Mouse (Mus musculus): Measurements from ENCODE around the gene 4930519G04Rik.
A peak's percentile ranks its signal among the peaks of the same experiment; 100 is the strongest.
"Not testable (repeated sequence)": the region's sequence is repeated elsewhere in the genome, so short reads cannot be mapped to it uniquely, and the experiment has no call there.

The 4930519G04Rik gene

DNA sequence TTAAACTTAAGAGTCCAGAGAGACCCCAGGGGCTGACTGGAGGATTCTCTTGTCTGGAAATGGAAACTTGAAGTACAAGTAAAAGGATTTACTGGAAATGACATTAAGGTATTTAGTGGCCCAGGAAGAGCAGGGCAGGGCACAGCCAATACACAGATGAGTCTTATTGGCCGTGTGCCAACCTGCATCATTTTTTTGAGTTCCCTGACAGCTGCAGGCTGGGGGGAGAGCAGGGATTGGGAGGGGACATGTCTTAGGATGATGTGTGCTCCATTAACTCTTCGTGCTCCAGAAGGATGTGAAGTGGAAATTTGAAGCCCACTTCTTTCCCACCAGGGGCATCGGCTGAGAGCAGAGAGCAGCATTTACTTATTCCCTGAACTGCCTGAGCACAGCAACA lies 11.3 kb upstream of the 4930519G04Rik start:
- not testable (repeated sequence) for DNase-seq (ENCODE audit: low spot score in 2 of 2)

DNA sequence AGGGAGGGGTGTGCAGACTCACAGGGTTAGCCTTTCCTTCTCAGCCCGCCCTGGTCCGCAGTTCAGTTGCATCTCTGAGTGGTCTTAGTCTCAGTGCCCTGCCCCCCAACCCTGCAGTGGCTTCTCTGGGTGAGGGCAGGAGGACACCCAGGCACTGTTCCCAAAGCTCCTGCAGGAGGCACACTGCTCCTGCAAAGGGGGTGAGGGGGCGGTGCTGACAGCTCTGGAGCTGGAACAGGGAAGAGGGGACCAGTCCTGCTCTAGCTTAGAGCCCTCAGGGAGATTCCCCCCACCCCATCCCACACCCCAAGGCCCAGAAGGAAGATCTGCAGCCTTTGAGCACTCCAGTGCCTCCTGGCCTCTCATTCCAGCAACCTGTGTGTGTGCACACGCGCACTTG lies 10.8 kb upstream of the 4930519G04Rik start:
- DNase-seq (ENCODE audit: low spot score in 2 of 2): no peak

DNA sequence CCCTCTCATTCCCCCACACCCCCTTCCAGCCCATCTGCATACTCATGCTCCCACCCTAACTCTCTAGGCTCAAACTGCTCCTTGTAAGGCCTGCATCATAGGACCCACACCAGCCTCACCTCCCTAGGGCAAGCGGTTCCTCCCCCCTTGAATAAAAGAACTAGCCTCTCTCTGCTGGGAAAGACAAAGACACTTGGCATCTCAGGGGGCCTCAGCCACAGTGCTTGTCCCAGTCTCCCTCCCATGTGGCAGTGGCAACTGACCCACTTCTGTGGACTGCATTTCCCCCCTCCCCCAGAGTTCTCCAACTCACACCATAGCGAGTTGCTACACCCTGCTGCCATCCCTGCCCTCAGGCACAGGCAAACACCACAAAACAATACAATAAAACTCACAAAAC lies 9.1 kb upstream of the 4930519G04Rik start:
- not testable (repeated sequence) for DNase-seq (ENCODE audit: low spot score in 2 of 2)

DNA sequence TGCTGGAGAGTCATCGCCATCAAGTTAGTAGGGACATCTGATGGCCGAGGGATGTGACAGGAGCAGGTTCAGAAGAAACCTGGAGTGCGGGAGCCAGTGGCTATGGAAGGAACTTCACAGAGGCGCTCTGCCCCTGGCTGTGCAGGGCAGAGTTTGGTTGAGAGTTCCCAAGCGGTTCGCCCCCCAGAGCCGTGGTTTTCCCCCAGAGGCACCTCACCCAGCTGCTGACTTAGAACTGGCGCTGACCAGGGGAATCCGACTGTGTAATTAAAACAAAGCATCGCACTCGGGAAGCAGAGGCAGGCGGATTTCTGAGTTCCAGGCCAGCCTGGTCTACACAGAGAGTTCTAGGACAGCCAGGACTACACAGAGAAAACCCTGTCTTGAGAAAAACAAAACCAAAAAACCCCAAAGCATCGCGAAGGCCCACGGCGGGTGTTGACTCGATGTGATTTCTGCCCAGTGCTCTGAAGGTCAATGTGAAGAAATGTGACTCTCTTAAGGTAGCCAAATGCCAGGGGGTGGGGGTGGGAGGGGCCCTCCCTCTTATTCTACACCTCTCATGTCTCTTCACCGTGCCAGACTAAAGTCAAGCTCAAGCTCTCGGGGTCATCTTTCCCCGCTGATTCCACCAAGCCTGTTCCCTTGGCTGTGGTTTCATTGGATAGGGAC lies 1.8 kb upstream of the 4930519G04Rik start:
- DNase-seq (ENCODE audit: low spot score in 2 of 2): no peak

DNA sequence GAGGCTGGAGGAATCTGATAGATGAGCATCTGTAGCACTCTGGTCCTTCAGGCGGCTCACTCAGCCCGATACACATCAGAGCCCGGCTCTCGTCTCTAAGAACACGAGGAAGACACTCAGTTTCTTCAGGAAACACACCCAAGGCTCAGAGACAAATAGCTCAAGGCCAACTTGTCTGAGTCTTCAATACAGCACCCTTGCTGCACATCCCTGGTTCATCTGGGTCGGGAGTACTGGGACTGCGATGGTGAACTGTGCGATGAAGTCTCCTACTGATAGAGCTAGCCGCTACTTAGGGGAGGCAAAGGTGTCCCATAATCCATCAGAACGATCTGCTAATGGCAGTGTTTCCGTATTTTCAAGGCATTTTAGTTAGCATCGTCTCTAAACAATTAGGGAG lies 5.1 kb downstream of the 4930519G04Rik start, which contains the start of gene Gm9936:
Gene Gm9936, minus strand, starts transcription at position 101 of the 400 bp plus-strand sequence.
- no peak for DNase-seq (ENCODE audit: low spot score in 2 of 2)

DNA sequence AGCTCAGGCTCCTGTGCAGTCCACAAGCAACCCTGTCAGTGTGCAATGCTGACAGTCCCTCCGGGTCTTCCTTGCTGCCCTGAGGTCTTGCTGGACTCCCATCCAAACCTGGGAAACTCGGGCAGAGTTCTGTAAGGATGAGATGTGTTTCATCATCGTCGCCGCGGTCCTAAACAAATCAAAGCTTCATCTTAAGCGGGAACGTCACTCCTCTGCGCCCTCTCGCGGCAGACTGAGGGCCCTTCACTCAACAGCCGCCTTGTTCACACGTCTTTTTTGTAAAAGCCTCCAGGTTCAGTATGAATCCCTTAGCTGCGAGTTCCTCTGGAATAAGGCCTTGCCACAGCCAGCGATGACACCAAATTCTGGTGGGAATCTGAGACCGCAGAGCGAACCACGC lies 5.8 kb downstream of the 4930519G04Rik start:
- peak; percentile 61 to 74 for DNase-seq (ENCODE audit: low spot score in 2 of 2)

DNA sequence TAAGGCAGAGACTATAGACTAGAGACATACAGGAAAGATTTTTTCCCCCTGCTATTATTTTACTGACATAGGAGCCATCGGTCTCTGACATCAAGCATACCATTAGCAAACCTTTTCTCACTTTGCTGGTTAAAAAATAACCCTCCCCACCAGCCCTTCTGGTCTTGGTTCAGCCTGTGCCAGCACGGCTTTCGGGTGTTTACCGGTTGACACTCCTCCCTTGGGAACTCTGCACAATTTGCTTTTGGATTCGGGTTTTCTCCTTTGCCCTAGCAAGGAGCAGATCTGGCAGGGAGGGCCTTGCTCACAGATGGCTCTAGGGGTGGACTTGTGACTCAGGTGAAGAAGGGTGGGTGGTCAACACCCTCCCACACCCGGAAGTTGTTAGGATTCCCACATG lies 8.3 kb downstream of the 4930519G04Rik start:
- DNase-seq (ENCODE audit: low spot score in 2 of 2): no peak

DNA sequence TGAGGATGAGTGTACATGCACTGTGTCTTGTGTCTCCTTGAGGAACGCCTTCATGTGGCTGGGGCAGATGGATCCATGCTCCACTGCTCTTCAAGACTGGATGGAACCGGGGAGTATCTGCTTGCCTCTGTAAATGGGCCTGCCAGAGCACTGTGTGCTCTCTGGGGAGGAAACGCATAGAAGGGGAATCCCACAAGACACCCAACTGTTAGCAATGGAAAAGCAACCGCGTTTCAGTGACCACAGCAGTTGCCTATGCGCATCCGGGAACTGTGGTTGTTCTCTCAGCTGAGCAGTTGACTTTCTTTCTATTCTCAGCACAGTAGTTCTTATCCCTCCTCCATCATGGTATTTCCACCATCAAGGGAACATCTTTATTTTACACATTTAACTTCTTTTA lies 11.3 kb downstream of the 4930519G04Rik start:
- no peak for DNase-seq (ENCODE audit: low spot score in 2 of 2)

DNA sequence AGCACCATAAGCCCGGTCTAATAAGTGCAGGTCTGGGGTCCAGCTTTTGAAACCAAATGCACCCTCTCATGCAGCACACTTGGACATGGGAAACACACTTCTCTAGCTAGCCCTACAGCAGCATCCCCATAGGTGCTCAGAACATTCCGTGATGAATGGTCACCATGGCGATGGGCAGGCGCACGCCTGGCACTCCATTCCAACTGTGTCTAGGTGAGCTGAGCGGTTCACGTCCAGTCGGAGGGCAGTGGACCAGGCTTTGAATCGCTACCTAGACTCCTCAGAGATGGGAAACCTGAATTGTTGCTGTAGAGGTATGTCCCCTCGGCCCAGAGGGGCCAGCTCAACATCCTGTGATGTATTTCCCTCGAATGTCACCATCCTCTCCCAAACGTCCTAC lies 11.8 kb downstream of the 4930519G04Rik start:
- no peak for DNase-seq (ENCODE audit: low spot score in 2 of 2)

DNA sequence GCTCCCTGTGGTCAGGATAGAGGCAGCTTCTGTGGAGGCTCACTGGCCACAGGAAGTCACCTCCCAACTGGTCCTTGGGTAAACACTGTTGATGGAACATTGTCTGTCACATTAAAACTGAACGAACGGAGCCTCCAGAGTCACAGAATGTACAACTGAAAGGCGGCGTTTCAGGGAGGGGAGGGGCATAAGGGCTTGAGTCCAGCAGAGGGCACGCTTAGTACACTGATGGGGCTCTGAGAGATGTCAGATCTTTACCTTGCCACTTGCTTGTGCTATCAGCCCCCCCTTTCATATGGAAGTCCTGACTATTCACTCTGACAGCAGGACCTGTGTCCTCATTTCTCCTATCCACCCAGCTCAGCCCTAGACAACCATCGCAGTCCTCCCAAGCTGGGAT lies 22.4 kb downstream of the 4930519G04Rik start:
- DNase-seq (ENCODE audit: low spot score in 2 of 2): no peak

DNA sequence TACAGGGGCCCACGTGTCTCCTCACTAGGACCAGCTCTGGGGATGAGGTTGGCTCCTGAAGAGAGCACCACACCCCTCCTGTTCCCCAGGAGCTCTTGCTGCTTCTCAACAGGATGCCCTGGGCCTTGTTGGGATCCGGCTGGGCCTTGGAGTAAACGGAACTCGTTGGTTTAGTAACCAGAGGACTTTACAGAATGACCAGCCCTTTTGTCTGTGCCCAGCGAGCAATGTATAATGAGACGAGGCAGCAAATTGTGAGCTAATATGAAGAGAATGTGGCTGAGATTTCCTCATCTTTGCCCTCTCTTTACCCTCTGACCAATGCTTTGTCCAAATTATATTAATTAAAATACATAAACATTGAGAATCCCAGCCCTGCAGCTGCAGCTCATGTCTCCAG lies 22.9 kb downstream of the 4930519G04Rik start:
- no peak for DNase-seq (ENCODE audit: low spot score in 2 of 2)

DNA sequence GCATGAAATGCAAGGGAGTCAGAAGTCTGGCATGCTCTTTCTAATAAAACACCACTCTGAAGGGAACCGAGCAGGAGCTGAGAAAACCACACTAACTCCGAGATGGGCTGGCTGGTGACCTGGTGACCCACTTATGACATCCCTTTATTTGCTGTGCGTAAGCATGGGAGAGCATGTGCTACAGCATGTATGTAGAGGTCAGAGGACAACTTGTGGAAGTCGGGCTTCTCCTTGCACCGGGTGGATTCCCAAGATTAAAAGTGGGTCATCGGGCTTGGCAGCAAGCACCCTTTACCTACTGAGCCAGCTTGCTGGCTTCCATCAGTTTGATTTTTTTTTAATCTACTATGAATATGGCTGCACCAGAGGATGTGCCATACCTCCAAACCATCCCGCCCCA lies 24.0 kb downstream of the 4930519G04Rik start:
- no peak for DNase-seq (ENCODE audit: low spot score in 2 of 2)

DNA sequence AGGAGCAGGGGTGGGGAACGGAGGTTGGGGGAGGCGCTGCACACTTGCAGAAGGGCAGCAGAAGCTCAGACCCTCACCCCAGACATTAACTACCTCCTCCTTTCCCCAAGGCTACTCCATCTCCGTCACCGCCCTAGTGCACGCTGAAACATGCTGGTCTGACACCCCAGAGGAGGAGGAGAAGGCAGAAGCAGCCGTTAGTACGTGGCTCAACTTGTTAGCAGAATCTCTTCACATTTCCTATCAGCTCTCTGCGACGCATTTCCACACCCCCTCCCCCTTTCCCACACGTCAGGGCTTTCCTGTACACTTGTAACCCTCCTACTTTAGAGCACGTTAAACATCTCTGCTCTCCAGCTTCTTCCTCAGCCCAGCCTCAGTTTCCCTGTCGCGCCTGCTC lies 25.9 kb downstream of the 4930519G04Rik start:
- DNase-seq (ENCODE audit: low spot score in 2 of 2): no peak

DNA sequence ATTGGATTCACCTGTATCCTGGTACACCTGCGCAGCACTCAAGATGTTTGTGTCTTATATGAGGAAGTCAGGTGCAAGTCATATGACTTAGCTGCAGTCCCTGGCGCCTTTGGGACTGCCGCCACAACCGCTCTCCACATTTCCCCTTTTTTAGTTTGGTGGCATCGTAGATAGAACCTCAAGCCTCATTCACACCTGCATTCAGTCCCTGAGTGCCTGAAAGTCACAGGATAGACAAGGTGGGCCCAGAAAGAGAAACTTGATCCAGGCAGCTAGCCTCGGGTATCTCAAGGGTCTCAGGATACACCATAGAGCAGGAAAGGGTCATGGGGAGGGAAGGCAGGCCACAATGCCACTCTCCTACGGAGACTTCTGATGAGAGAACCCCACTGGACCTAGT lies 28.9 kb downstream of the 4930519G04Rik start:
- not testable (repeated sequence) for DNase-seq (ENCODE audit: low spot score in 2 of 2)

DNA sequence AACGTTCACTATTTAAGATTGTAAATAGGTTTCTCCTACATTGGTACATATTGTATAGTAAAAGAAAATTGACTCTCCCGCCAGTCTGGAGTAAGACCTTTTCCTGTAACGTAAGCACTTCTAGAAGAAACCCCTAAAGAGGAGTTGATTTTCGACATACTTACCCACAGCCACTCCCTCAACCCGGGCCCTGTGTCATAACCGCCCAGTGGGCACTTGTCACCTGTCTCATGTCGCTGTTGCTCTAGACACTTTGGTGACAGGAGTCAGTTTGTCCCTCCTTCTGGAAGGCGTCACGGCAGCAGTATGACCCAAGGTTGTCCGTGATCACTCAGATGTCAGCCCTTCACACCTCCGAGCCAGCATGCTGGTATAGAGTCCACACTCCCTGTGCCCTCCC lies 29.6 kb downstream of the 4930519G04Rik start:
- DNase-seq (ENCODE audit: low spot score in 2 of 2): no peak

DNA sequence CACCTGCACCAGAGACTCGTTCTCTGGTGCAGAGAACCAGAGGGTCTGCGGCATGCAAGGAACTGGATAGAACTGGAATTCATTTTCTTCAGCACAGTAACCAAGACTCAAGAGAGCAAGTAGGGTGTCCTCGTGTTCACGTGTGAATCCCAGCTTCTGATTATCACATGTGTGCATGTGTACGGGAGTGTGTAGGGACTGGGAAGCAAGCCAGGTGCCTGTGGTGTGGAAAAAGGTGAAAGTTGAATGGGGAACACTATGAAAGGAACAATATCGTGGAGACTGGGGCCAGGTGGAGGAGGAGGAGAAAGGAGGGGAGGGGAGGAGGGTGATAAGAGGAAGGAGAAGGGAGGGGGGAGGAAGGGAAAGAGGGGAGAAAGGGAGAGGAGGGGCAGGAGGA lies 33.3 kb downstream of the 4930519G04Rik start:
- no peak for DNase-seq (ENCODE audit: low spot score in 2 of 2)

DNA sequence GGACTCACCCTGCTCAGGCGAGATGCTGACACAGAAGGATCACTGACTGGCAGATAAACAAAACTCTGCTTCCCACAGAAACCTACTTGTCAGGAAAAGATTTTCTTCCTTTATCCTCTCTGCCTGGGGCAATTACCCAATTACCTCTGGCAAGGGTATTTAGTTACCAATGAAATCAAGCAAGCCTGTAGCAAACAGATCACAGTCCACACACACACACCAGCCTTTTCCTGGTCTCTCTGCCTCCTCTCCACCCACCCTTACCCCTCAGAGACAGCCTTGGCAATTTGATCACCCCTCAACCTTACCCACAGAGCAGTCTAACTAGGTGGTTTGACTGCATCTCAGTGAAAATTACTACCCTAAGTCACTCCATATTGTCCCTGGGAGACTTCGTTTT lies 35.5 kb downstream of the 4930519G04Rik start:
- no peak for DNase-seq (ENCODE audit: low spot score in 2 of 2)

DNA sequence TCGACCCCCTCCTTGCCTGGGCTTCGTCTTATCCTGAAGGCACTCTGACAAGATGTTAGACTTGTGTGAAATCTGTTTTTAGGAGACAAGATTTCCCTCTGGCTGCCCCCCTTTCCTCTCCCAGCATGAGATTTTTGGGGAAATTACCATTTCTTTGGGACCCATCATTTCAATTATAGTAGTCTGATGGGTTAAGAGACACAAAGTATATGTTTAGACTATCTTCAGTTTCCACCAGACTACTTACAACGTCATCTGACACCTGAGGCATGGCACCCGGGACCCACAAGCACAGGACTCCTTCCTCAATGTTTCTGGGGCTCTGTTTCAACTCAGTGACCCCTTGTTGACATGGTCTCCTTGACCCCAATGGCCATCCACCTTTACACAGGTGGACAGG lies 42.1 kb downstream of the 4930519G04Rik start:
- no peak for DNase-seq (ENCODE audit: low spot score in 2 of 2)

DNA sequence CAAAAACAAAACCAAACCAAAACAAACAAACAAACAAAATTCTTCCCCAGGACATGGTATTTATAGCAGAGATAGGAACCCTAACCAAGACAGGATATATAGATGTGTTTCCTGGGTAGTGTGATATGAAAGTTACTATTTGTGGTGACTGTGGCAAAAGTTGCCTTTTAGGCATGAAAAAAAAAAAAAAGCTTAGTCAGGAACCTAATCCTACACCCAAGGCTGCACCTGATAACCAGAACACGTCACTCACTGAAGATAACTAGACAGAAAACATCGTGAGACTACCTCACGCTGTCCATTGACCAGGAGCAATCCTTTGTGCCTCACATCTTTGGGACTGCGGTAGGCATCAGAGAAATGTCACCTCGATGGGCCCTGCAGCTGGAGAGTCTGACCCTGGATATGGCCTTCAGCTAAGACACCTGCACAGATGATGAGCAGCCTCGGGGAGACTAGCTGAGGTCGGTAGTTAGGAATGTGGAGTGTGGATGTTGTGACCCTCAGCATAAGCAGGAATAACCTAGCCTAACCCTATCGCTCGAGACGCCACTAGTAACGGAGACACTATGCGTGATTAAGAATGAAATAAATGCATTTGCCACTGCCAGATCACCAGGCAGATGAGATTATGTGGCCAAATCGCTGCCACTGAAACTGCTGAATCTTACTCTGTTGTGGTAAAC lies 43.4 kb downstream of the 4930519G04Rik start, which contains the start of gene Oasl2:
Gene Oasl2, plus strand, starts transcription at position 249 of the 686 bp plus-strand sequence.
- DNase-seq (ENCODE audit: low spot score in 2 of 2): peak in 1 of 2 experiments; percentile 6

DNA sequence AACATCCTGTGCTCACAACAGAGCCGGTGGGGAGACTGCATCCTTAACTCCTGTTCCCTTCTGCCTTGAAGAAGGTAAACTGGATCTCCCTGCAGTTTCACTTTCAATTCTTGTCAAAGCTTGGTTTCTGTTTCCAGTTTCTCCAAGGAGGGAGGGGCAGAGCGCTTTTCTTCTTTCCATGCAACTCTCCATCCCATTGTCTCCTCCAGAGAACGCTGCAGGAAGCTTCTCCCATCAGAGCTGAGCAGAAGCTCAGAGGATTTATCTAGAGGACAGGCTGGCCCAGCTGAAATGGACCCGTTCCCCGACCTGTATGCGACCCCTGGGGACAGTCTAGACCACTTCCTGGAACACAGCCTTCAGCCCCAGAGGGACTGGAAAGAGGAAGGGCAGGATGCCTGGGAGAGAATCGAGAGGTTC lies 43.9 kb downstream of the 4930519G04Rik start:
- DNase-seq (ENCODE audit: low spot score in 2 of 2): peak in 1 of 2 experiments; percentile 39

DNA sequence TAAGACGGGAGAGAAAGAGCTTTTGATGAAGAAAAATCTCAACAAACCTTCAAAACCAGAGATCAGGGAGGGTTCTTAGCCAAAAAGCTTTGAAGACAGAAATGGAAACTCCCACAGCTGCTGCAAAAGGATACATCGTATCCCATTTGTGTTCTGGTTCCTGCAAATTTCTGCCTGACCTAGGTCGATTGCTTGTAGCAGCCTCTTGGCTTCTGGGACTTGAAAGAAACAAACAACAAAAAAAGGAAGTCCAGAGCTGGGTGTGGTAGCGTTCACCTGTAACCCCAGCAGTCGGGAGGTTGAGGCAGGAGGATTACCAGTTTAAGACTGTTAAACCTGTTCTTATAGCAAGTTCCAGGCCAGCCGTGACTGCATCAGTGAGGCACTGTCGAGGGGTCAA lies 45.4 kb downstream of the 4930519G04Rik start:
- DNase-seq (ENCODE audit: low spot score in 2 of 2): no peak

DNA sequence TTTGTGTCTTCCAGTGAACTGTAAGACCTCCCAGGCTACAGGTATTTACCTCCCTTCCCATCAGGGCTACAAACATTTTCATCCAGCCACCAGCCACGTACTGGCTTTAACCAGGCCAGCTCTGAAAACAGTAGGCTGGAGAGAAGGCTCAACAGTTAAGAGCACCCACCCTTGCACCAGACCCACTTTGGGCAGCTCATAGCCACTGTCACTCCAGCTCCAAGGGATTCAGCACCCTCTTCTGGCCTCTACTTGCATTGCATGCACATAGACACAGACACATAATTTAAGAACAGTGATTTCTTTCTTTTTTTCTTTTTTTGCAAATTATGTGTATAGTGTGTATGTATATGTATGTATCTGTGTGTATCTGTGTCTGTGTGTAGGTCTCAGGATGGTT lies 48.9 kb downstream of the 4930519G04Rik start:
- DNase-seq (ENCODE audit: low spot score in 2 of 2): no peak

DNA sequence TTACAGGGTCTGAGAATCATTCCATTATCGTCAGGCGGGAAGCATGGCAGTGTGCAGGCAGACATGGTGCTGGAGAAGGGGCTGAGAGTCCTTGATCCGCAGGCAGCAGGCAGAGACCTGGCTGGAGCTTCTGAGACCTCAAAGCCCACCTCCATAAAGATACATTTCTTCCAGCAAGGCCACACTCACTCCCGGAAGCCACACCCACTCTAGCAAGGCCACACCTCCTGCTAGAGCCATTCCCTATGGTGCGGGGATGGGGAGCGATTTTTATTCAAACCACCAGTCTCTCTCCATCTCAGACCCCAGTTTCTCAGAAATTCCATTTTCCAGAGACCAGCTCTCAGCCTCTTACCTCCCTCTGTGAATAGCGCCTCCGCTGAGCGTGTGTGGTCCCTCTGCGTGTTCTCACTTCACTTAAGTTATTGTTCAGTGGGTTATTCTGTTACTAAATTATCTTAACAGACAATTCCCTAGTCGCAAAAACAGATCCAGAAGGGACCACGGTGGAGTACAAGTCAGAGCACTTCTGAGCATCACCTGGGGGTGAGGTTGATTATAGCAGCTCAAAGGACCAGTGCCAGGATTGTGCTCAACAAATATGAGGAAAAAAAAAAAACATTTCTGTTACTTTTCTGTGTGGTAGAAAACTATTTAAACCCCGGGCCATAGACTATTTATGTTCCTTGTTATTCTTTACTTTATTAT lies 55.3 kb downstream of the 4930519G04Rik start:
- no peak for DNase-seq (ENCODE audit: low spot score in 2 of 2)

Data from urinary bladder, postnatal 36 days (tissue).